Mouse (Mus musculus) right cerebral cortex, postnatal 14 days (tissue): ENCODE results near the gene Ankrd33b.
A peak's percentile ranks its signal among the peaks of the same experiment; 100 is the strongest.

Experiments
- DNase-seq: peaks from one replicate; pipeline ENCODE4 v3.0.0; 2022

Ankrd33b gene

GRCm38 (mm10) chr15:31367481-31368200, at the start of gene Ankrd33b:
TSS of gene Ankrd33b (minus strand) at chr15:31367726.
- peak; percentile 44 for DNase-seq

GRCm38 (mm10) chr15:31415181-31415580, 47.7 kb upstream of the Ankrd33b start:
- no peak for DNase-seq

GRCm38 (mm10) chr15:31414179-31414898, 46.8 kb upstream of the Ankrd33b start:
- DNase-seq, result no peak

GRCm38 (mm10) chr15:31413662-31414061, 46.1 kb upstream of the Ankrd33b start:
- DNase-seq, result no peak

GRCm38 (mm10) chr15:31412933-31413332, 45.4 kb upstream of the Ankrd33b start:
- DNase-seq, result no peak

GRCm38 (mm10) chr15:31412436-31412835, 44.9 kb upstream of the Ankrd33b start:
- DNase-seq, result no peak

- no peak for DNase-seq
Observed at GRCm38 (mm10) chr15:31407490-31407889, 40.0 kb upstream of the Ankrd33b start.

- DNase-seq, result no peak
Observed at GRCm38 (mm10) chr15:31406881-31407280, 39.4 kb upstream of the Ankrd33b start.

GRCm38 (mm10) chr15:31404346-31404745, 36.8 kb upstream of the Ankrd33b start:
- DNase-seq, result no peak

GRCm38 (mm10) chr15:31402200-31402892, 34.8 kb upstream of the Ankrd33b start:
- DNase-seq, result no peak

- no peak for DNase-seq
Observed at GRCm38 (mm10) chr15:31400974-31401373, 33.4 kb upstream of the Ankrd33b start.

GRCm38 (mm10) chr15:31398769-31399168, 31.2 kb upstream of the Ankrd33b start:
- no peak for DNase-seq

- no peak for DNase-seq
Observed at GRCm38 (mm10) chr15:31397379-31397778, 29.9 kb upstream of the Ankrd33b start.

- peak; percentile 44 for DNase-seq
Observed at GRCm38 (mm10) chr15:31396755-31397154, 29.2 kb upstream of the Ankrd33b start.

GRCm38 (mm10) chr15:31395986-31396385, 28.5 kb upstream of the Ankrd33b start:
- no peak for DNase-seq

- DNase-seq, result no peak
Observed at GRCm38 (mm10) chr15:31393402-31393801, 25.9 kb upstream of the Ankrd33b start.

- DNase-seq, result peak; percentile 56
Observed at GRCm38 (mm10) chr15:31392705-31393104, 25.2 kb upstream of the Ankrd33b start.

- DNase-seq, result no peak
Observed at GRCm38 (mm10) chr15:31392135-31392534, 24.6 kb upstream of the Ankrd33b start.

- no peak for DNase-seq
Observed at GRCm38 (mm10) chr15:31381936-31382468, 14.5 kb upstream of the Ankrd33b start.

GRCm38 (mm10) chr15:31379471-31379870, 11.9 kb upstream of the Ankrd33b start:
- no peak for DNase-seq

- no peak for DNase-seq
Observed at GRCm38 (mm10) chr15:31375212-31375611, 7.7 kb upstream of the Ankrd33b start.

- DNase-seq, result no peak
Observed at GRCm38 (mm10) chr15:31369125-31369612, 1.6 kb upstream of the Ankrd33b start.

GRCm38 (mm10) chr15:31368556-31368955, 1.0 kb upstream of the Ankrd33b start:
- no peak for DNase-seq
